Mouse (Mus musculus): ENCODE measurements around the gene Nme7.
A peak's percentile ranks its signal among the peaks of the same experiment; 100 is the strongest.

The Nme7 gene

DNA sequence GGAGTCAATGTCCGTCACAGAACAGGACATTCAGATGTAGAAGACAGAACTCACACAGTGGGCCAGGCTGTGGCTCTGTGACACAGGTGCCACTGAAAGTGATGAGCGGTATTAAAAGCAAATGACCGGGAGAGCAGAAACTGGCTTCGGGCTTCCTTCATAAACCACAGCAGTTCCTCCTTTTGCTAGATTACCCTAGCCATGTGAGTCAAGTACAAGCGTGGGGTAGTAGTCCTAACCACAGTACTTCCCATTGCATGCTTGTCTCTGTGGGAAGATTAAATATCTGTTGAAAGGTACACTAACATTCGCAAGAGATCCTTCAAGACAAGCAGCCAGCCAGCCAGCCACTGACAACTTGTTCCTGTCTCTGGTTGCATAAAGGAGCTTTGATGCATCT is 136.3 kb downstream of the Nme7 start:
- DNase-seq: no peak

DNA sequence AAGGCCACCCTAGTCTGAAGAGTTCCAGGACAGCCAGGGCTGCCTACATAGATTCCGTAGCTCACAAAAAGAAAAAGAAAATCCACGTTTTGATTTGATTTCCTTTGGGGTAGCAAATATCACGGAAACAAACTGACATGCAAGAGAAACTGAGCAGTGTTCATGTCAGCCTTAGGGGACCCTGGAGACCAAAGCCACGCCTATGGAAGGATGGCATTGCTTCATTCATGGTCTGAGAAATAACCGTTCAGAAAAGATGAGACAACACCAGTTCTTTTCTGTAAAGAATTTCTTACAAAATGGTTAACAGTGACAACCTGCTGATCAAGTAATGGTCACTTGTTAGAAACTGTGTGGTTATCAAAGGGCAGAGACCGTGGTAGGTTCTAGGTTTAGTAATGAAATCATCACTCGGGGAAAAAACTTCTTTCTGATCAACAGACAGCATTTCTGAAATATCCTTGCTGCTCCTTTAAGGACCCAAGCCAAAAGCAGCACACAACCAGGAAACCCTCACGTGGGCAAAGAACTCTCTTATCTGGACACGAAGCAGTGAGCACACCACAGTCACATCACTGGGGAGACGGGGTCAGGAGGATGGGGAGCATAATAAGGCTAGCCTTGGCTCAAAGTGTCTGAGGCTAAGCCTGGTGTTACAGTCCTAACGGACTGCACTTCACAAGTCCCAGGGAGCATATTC is 136.9 kb downstream of the Nme7 start:
- DNase-seq: no peak

DNA sequence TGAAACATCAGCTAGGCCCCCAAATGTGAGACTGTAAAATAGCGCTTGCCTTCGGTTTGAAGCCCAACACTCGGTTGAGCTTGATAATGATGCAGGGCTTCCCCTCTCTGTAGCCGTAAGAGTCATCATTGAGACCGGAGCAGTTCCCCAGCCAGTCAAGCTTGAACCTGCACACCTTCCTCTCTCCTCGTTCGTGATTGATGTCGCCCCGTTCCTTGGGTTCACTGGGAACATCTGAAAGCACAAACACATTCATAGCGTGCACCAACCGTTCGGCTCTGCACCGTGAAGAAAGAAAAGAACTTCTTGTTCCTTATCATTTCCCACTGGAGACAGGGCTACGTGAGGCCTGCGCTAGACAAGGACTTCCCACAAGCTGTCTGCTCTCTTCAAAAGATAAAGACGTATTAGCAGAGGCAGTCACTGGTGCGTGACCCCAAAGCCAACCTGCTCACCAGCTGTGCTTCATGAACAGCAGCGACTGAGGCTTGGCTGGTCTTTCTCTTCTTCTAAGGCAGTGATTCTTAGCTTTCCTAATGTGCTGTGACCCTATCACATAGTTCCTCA is 137.6 kb downstream of the Nme7 start:
- DNase-seq: no peak

DNA sequence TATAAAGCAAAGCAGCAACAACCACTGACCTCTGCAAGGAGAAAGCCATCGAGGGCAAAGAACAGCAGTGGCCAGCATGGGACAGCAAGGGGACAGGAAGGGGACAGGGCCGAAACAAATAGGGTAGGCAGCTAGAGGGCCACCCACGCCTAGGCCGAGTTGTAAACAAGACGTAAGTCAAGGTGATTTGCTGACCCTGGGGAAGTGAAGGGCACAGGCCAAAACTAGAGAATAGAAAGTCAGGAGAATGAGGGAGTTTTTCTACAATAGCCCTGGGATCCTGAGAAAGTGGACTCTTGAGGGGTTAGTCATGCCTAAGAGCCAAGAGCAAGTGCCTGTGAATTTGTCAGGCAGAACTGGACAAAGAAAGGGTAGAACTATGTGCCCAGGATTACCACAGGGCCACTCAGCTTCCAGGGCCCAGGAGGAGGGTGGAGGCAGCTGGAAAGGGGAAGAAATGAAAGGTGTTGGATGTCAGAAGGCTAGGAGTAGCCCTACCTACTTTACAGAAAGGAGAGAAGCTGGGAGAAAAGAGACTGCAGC is 141.8 kb downstream of the Nme7 start:
- no peak for DNase-seq

DNA sequence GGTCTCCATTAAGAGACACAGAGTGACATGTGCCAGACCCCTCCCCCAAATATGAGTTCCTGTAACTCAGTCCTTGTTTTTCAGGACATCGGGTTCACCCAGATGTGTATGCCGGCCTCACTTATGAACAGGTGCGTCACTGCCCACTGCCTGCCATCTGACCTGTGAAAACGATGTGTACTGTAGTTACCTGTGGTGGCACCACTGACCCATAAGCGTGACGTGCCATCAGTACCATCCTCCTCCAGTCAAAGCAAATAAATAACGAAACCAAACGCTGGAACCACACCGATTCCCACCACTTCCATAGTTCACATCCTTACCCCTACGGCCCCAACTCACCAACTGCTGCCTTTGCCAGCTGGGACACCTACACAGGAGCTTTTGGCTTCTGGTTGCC is 142.6 kb downstream of the Nme7 start:
- DNase-seq: no peak

DNA sequence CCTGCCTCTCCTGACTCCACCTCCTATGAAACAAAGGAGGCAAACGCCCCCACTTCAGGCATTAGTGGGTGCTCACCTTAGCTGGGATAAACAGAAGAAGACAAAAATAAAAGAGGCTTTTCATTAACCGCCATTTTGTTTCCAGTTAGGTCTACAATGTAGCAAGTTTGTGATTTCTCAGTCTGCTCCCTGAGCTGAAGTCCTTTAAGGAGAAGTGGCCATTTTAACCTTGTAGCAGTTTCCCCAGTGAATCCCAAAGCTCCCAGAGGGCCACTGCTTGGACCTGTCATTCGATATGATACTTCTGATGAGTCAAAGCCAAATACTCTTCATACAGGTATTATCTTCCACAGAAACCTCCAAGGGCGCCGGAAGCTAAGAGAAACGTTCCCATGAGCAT is 143.6 kb downstream of the Nme7 start:
- DNase-seq: no peak

DNA sequence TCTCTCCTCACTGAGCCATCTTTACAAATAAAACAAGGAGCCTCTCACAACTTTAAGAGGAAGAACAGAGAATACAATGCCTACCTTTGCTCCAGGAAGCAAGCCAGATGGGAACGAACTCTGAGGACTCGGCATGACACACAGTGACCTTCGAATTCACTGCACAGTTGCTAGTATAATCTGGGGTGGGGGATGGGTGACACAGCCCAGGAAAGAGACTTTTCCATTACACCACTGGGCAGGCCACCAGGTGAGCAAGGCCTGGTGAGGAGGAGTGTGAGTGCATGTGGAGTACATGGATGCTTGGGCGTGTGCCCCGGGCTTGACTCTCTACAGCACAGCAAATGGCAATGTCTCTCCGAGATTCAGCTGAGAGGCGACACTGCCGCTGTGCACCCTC is 145.7 kb downstream of the Nme7 start:
- peak; percentile 26 for DNase-seq

DNA sequence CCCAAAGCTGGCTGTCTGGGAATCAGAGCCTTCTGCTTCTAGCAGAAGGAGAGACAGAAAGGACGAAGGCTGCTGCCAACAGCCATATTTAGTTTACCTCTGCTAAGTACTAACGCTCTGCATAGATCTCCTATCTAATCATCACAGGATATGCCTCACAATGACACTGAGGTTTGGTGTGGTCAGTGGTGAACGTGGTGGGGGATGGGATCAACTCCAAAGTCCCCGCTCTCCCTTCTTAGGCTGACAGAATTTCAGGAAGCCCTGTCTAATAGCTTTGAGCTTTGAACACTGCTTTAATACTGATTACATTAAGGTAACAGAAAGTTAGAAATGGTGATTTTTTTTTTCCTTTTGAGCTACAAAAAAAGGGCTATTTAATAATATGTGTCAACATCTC is 146.3 kb downstream of the Nme7 start:
- no peak for DNase-seq

DNA sequence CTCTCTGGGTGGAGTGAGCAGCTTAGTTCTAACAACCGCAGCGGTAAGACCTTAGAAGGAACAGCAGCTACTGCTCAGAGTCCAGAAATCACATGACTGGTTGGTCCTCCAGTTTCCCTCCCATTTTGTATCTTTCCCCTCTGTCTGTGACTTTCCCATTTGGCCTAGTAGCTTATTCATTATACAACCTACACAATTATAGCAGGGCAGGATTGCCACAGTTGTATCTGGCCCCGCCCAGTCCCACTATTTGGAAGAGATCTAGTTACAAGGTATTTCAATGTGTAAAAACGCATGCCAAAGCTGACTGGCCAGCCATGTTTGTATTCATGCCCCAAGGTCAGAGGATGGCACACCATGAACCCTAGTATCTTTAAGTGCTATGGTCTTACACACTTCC is 146.7 kb downstream of the Nme7 start:
- DNase-seq: no peak

DNA sequence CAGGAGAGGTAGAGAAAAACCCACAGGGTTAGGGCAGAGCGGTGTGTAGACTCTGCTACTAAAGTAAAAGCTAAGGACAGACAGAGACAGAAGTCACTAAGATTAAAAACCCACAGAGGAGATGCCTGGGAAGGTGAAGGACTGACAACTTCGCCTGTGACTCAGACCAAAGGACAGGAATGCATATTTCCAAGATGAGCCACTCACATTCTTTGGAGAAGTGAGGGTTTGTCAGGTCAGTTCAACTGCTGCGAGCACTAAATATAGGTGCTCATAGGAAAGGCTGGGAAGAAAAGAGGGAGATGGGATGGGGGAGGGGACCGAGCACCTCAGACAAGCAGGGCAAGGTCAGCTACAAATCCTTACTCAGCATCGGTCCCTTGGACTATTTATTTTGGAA is 147.4 kb downstream of the Nme7 start:
- DNase-seq: no peak

DNA sequence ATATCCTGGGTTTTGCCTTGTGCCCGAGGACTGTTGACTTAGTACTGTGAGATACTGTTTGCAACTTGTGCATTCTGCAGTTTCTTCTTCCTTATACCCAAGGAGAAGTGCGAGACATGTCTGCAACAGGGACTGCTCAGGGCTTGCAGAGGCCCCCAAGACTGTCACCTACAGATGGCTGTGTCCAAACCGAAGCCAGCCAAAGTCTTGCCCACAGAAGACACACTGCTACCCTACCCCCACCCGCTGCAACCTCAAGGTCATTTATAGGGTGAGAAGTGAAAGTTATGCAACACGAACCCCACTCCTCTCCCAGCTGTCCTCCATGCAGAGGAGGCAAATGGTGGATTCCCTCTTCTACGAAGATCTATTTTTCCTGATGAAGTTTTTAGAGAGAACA is 148.7 kb downstream of the Nme7 start:
- peak; percentile 33 for DNase-seq

DNA sequence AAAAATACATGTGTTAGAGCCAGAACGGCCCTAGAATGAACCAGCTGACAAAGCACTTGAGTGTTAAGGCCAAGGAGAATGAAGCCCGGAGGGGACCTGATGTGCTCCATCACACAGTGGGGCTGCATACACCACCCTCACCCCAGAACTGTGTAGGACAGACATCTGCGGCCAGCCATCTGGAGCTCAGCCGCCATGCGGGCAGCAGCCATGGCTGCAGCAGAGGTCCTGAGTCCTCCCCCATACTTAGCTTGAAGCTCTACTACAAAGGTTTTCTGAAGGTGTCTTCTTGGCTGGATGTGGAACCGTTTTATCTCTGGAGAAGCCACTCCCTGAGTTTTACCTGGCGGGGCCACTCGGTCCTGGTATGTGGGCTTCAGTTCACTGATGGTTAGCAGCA is 149.2 kb downstream of the Nme7 start:
- DNase-seq: peak; percentile 54

DNA sequence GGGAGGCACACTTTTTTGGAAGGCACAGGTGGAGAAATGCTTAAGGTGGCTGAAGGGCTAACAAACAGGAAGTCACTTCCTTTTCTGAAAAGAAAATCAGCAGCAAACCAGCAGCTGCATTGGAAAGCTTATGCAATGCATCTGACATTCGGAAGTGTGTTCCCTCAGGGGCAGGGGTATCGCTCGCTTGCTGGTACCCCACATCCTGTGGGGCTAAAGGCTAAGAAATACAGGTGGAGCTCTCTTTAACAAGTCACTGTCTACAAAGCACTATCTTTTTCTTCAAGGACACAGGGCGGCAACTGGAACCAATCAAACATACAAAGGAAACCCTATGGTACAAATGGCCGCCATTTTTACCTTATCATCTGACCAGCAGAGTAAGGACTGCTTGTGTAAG is 149.8 kb downstream of the Nme7 start:
- peak; percentile 72 for DNase-seq

DNA sequence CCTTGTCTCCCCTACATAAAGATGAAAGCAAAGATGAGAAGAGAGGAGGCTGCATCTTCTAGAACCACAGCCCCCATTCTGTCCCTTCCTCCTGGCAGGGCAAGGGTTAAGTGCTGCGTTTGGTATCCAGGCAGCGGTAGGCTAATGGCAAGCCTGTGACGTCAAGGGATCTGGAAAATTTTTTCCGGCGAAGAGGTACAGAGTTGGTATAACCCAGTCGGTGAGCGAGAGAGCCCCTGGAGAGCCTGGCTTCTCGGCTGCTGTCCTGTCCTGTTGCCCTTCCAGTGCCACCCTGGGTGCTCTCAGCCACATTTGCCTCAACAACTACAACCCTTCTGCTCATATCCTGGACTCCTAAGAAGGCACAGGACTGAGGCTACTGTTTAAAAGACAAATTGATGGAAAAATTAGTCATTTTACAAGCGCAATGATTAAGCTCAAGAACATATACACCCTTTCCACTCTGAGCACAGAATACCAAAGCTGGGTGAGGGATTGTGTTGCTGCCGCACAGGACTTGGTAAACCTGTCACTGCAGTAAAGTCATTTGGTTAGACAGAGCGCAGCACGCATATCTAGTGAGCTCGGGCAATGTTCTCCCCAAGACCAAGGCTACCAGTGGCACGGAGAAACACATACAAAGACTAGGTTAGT is 151.0 kb downstream of the Nme7 start:
- DNase-seq: peak; percentile 45

DNA sequence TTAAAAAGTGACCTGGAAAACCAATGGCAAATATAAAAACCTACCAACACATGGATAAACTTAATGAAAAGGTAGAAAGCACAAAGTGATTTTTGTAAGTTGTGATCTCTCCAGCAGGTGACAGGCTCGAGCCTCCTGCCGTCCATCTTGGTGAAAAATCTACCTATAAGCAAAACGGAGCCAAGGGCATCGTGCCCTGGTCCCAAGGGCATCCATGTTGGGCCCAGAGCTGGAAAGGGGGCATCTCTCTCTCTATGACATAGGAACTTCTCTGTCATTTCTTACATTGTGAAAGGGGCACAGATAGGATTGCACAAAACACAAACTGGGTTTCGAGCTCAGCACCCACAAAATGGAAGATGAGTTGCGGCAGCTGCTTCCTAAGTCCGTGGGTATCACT is 151.7 kb downstream of the Nme7 start:
- peak; percentile 52 for DNase-seq

DNA sequence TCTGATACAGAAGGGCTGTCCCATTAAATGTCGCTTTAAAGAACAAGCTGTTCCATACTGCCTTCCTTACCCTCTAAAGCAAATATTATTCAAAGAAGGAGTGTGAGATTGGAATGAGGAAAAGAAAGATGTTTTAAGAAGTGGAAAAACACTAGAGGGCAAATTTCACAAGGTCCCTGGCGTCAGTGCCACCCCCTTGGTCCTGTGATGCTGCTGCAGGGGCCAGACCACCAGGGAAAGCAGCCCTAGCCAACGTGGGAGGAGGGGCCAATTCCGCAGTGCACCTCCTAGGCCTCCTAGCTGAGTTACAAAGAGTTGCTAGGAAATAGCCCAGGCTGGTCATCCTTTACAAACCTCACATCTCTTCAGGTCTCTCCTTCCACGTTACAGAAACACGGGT is 152.1 kb downstream of the Nme7 start:
- DNase-seq: peak; percentile 43

DNA sequence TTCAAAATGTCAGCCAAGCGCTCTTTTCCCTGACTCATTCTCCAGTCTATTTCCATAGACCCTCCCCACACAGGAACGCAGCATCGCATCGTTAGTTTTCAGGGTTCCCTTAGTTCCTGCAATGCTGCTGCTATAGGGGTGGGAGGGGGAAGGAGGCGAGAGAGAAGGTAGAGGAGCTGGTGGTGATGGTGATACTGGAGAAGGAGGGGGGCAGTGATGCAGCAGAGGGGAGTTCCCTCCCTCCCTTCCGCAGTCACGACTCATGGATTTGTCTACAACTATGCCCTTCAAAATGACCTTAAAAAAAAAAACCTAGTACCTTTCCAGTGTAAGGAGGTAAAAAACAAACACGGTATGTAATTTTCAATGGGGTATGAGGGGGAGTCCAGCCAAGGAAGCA is 152.8 kb downstream of the Nme7 start:
- peak; percentile 44 for DNase-seq

DNA sequence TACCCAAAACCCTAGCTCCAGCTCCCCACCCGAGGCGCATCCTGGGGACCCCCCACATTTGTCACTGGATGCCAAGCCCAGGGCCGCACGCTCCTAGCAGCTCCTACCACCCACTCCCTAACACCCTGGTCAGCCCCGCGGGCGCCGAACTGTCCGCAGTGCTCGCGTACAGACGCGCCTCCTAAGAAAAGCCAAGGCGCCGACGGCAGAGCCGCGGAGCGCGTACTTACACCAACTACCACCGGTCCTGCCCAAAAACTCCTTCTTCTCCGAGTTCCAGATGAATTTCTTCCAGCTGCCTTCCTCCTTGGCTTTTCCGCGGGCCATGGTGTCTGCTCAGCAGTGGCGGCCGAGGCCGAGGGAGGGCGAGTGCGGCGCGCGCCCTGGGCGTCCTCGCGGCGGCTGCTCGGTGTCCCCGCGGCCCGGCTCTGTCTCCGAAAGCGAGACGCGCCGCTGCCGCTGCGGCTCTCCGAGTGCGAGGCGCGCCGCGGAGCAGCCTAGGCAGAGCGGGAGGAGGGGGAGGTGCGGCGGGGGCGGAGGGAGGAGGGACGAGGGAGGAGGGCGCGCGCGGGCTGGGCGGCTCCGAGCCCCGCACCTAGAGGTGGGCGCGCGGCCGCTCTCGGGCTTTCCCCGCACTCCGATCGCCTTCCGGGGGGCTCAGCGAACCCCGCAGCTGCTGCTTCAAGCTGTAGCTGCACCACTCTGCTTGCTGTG is 153.8 kb downstream of the Nme7 start:
- DNase-seq: peak; percentile 90

DNA sequence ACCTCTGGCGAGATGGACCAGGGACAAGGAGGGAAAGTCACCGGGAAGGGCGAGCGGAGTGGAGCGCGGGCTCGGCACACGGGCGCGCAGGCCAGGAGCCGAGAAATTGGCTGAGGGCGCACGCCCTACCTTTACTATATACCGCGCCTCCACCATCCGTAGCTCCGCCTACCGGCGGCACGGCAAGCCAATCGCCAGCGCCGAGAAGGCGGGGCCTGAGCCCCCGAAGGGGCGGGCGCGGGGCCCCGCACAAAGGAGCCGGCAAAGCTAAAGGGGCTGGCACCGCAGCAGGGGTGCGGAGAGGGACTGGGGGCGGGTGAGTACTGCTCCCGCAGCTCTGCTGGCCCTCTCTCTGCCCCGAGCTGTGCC is 154.3 kb downstream of the Nme7 start, which contains the start of gene Atp1b1:
Gene Atp1b1 (minus strand): TSS at position 111 of the 369 bp plus-strand sequence.
- DNase-seq: peak; percentile 97

DNA sequence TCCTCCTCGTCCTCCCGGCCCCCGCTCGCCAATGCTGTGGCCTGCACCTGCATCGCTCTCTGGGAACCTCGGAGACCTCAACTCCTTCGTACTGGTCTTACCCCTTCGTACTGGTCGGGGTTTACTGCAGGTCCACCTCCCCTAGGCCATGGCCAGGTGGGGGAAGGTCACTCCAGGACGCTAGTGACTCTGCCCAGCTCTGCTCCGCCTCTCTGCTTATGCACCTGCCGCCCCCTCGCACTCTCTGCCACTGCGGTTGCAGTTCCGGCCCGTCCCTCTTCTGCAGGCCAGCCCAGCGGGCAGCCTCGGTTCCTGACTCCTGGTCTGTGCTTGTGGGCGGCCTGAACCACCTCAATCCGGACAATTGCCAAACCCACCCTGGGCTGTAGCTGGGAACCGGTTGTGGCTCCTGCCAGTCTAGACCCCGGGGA is 154.7 kb downstream of the Nme7 start:
- no peak for DNase-seq

DNA sequence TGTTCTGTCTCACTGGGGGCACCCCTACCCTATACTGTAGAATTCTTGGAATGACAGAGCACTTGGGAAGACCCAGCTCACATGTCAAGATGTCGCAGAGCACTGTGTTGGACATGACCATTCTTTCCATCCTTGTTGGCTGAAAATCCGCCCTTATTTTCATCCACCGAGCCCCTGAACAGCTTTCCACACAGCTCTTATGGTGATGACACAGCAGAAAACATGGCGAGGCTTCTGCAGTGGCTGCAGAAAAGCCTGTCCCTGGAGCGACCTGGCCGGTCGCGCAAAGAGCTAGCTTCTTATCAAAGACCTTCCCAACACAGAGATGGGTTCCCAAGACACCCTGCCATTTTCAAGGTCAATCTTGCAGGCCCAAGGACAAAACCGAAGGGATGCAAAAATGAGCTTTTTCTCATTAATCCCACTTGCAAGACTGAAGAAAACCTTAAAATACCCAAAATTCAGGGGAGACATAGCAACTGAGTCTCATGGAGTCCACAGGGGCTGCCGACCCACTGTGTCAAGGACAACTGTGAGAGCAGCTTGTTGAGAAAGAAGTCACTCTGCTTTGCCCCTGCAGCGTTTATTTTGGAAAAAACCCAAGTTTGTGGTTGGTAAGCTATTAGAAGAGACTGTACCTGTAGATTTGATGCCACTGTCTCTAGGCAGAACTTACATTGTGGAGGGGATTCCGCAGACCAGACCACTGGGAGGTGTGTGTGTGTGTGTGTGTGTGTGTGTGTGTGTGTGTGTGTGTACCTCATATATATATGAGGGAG is 155.4 kb downstream of the Nme7 start:
- no peak for DNase-seq

DNA sequence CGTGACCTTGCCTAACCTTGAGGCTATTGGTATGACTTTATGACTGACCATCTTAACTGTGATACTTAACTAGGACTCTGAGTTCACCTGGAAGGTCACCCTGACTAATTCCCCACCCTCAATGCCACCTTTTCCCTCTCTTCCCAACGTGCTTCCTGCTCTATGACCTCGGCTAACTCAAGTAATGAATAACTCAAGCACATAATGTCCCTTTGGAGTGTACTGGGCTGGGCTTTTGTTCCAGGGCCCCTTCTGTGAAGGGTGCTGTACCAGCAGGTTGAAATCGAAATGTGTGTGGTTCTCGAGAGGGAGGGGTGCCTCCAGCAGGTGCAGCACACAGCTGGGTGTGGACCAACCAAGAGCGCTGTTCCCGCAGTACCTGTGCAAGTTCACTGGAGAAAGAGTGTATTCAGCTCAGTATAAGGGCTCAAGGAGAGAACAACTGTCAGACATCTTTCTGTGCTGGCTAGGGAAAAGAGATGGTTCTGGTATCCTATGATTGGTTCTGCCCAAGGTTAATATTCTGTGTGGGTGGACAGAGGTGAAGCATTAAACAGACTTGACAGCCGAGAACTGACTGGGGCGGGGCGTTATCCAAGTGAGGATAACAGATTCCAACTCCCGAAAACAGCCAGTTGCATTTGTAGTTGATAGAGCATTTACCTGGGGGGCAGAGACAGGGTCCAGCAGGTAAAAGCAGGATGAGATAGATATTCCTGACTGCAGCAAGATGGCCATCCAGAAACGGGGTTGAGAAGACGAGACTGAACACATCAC is 157.2 kb downstream of the Nme7 start:
- peak; percentile 34 for DNase-seq
